Mouse (Mus musculus) megakaryocyte, embryonic 14.5 days (primary cell): ENCODE results near the gene Slc27a3.

ENCODE experiments used
- FLI1 ChIP-seq: IDR thresholded peaks from 2 replicates; pipeline ENCODE4 v1.6.1; 2012; ENCODE audit warnings: low read length, inconsistent platforms, mixed read lengths
- GATA1 ChIP-seq: IDR thresholded peaks from 3 replicates; pipeline ENCODE4 v1.6.1; 2012; ENCODE audit warnings: mixed read lengths, low read length, inconsistent platforms, borderline replicate concordance

DNA sequence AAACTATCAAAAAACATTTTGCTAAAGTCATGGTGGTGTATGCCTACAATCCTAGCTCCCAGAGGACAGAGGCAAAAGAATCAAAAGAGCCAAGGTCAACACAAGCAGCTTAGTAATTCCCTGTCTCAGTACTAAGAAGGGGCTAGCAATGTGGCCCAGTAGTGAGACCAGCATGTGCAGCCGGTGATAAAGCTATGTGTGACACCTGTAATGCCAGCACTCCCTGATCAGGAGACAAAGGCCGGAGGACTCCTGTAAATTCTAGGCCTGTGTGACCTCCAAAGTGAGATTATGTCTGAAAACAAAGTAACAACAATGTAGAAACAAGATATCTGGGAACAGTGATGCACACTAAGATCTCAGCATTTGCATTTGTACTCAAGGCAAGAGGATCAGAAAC lies 35.8 kb upstream of the Slc27a3 start:
- no peak for TF ChIP-seq GATA1
- no peak for TF ChIP-seq FLI1
